Mouse (Mus musculus) midbrain, embryonic 12.5 days (tissue): ENCODE measurements around the gene Hspbp1. TPM values are rescaled to one million over a fixed set of nuclear protein-coding genes. Genes with fewer than 3 reads are reported as not detected.

Experiments
- ATAC-seq: fragments of 200-750 bp; cut with Nextera tagmentation; 2 replicates; pipeline ENCODE4 v1.8.0; 2017; ENCODE audit warnings: low read depth, moderate TSS enrichment, moderate library complexity; ENCODE audit not compliant: low FRiP score
- H3K27ac ChIP-seq: fragments of 300-500 bp; sonication (generic); replicated peaks from 2 replicates; pipeline ENCODE4 v1.5.1; 2016; ENCODE audit warnings: mild to moderate bottlenecking
- H3K27me3 ChIP-seq: fragments of 300-500 bp; sonication (generic); 2 replicates; pipeline ENCODE4 v1.6.1; 2016; ENCODE audit warnings: mild to moderate bottlenecking
- H3K36me3 ChIP-seq: fragments of 300-500 bp; sonication (generic); 2 replicates; pipeline ENCODE4 v1.6.1; 2016
- H3K4me1 ChIP-seq: fragments of 300-500 bp; sonication (generic); 2 replicates; pipeline ENCODE4 v1.6.1; 2016
- H3K4me2 ChIP-seq: fragments of 300-500 bp; sonication (generic); replicated peaks from 2 replicates; pipeline ENCODE4 v1.6.1; 2016; ENCODE audit warnings: mild to moderate bottlenecking, moderate library complexity
- H3K4me3 ChIP-seq: fragments of 300-500 bp; sonication (generic); 2 replicates; pipeline ENCODE4 v1.5.1; 2016; ENCODE audit warnings: mild to moderate bottlenecking
- H3K9ac ChIP-seq: fragments of 300-500 bp; sonication (generic); replicated peaks from 2 replicates; pipeline ENCODE4 v1.6.1; 2016; ENCODE audit warnings: mild to moderate bottlenecking, moderate library complexity
- H3K9me3 ChIP-seq: fragments of 300-500 bp; sonication (generic); 2 replicates; pipeline ENCODE4 v1.6.1; 2016; ENCODE audit warnings: mild to moderate bottlenecking
- WGBS: fragments of 180-500 bp; shearing (Covaris S2); methylation state at CpG from one replicate; pipeline ENCODE4 v1.1.7; 2016; 5-methylcytosine and 5-hydroxymethylcytosine counted together
- polyA plus RNA-seq: library from polyadenylated mRNA; unstranded; fragments of >200 nt; fragmentation: Nextera tagmentation; extraction: Ambion mirVana; gene quantifications from 2 replicates; pipeline ENCODE4 v1.2.1, GENCODE M21; 2016

The Hspbp1 gene
- polyA plus RNA-seq, 1 experiment from 2014 or later: 111 TPM

- no peak overlapping the region for H3K4me2 ChIP-seq
- H3K4me3 ChIP-seq: no peak overlapping the region
Measured at GRCm38 (mm10) chr7:4653351-4653750, 31.5 kb downstream of the Hspbp1 start.

GRCm38 (mm10) chr7:4652726-4653125, 32.1 kb downstream of the Hspbp1 start:
- H3K9me3 ChIP-seq: no peaks in the 10 kb centered on the region
- H3K9ac ChIP-seq: no peak overlapping the region
- H3K27ac ChIP-seq: no peak overlapping the region
- no peak for ATAC-seq
- peaks cover 25% of the 10 kb centered on the region for H3K36me3 ChIP-seq
- H3K4me2 ChIP-seq: no peak overlapping the region
- H3K27me3 ChIP-seq: no peaks in the 10 kb centered on the region
- 97% methylated on average over 5 of the region's 5 CpGs for WGBS
- no peak overlapping the region for H3K4me3 ChIP-seq
- peaks cover 18% of the 10 kb centered on the region for H3K4me1 ChIP-seq

More at GRCm38 (mm10) chr7:4653351-4653750, 31.5 kb downstream of the Hspbp1 start:
- H3K9me3 ChIP-seq: no peaks in the 10 kb centered on the region
- peaks cover 22% of the 10 kb centered on the region for H3K4me1 ChIP-seq
- no peak overlapping the region for H3K27ac ChIP-seq
- peaks cover 25% of the 10 kb centered on the region for H3K36me3 ChIP-seq
- H3K27me3 ChIP-seq: no peaks in the 10 kb centered on the region
- 90% methylated on average over 5 of the region's 5 CpGs for WGBS
- no peak for ATAC-seq
- H3K9ac ChIP-seq: no peak overlapping the region

GRCm38 (mm10) chr7:4651581-4651980, 33.3 kb downstream of the Hspbp1 start:
- ATAC-seq: no peak
- Histone ChIP-seq H3K4me2 (no peak overlapping the region), H3K36me3 (peaks cover 28% of the 10 kb centered on the region), H3K4me1 (peaks cover 7% of the 10 kb centered on the region), H3K9ac (no peak overlapping the region), H3K9me3 (no peaks in the 10 kb centered on the region), H3K27ac (no peak overlapping the region), H3K4me3 (no peak overlapping the region), H3K27me3 (no peaks in the 10 kb centered on the region)
- WGBS: 90% methylated on average over 8 of the region's 8 CpGs

GRCm38 (mm10) chr7:4647992-4648391, 36.9 kb downstream of the Hspbp1 start:
- H3K9me3 ChIP-seq: no peaks in the 10 kb centered on the region
- WGBS: 95% methylated on average over 2 of the region's 2 CpGs

GRCm38 (mm10) chr7:4647291-4647690, 37.6 kb downstream of the Hspbp1 start:
- WGBS: 73% methylated on average over 6 of the region's 6 CpGs
- no peaks in the 10 kb centered on the region for H3K27me3 ChIP-seq

More at GRCm38 (mm10) chr7:4647992-4648391, 36.9 kb downstream of the Hspbp1 start:
- Histone ChIP-seq H3K36me3 (peaks cover 56% of the 10 kb centered on the region), H3K27ac (no peak overlapping the region), H3K4me1 (no peaks in the 10 kb centered on the region), H3K9ac (no peak overlapping the region), H3K4me2 (no peak overlapping the region), H3K4me3 (no peak overlapping the region), H3K27me3 (no peaks in the 10 kb centered on the region)
- no peak for ATAC-seq

GRCm38 (mm10) chr7:4646806-4647205, 38.1 kb downstream of the Hspbp1 start:
- ATAC-seq: no peak
- no peaks in the 10 kb centered on the region for H3K4me1 ChIP-seq
- no peaks in the 10 kb centered on the region for H3K27me3 ChIP-seq
- no peak overlapping the region for H3K4me2 ChIP-seq
- no peak overlapping the region for H3K4me3 ChIP-seq
- no peak overlapping the region for H3K27ac ChIP-seq
- no peaks in the 10 kb centered on the region for H3K9me3 ChIP-seq
- H3K36me3 ChIP-seq: peaks cover 54% of the 10 kb centered on the region
- WGBS: 87% methylated on average over 3 of the region's 3 CpGs
- no peak overlapping the region for H3K9ac ChIP-seq

More at GRCm38 (mm10) chr7:4647291-4647690, 37.6 kb downstream of the Hspbp1 start:
- no peak for ATAC-seq
- Histone ChIP-seq H3K36me3 (peaks cover 54% of the 10 kb centered on the region), H3K4me3 (no peak overlapping the region), H3K4me2 (no peak overlapping the region), H3K9me3 (no peaks in the 10 kb centered on the region), H3K9ac (no peak overlapping the region), H3K27ac (no peak overlapping the region), H3K4me1 (no peaks in the 10 kb centered on the region)

GRCm38 (mm10) chr7:4643225-4643624, 41.6 kb downstream of the Hspbp1 start:
- 93% methylated on average over 6 of the region's 6 CpGs for WGBS
- Histone ChIP-seq H3K4me3 (no peak overlapping the region), H3K4me2 (no peak overlapping the region), H3K4me1 (no peaks in the 10 kb centered on the region), H3K27ac (no peak overlapping the region), H3K36me3 (peaks cover 82% of the 10 kb centered on the region), H3K9ac (no peak overlapping the region), H3K27me3 (no peaks in the 10 kb centered on the region), H3K9me3 (no peaks in the 10 kb centered on the region)
- no peak for ATAC-seq

- H3K27ac ChIP-seq: no peak overlapping the region
Measured at GRCm38 (mm10) chr7:4641956-4642355, 42.9 kb downstream of the Hspbp1 start.

GRCm38 (mm10) chr7:4641155-4641554, 43.7 kb downstream of the Hspbp1 start:
- H3K36me3 ChIP-seq: peaks cover 92% of the 10 kb centered on the region
- no peaks in the 10 kb centered on the region for H3K9me3 ChIP-seq
- ATAC-seq: no peak
- no peak overlapping the region for H3K4me3 ChIP-seq
- H3K4me1 ChIP-seq: no peaks in the 10 kb centered on the region
- no peak overlapping the region for H3K9ac ChIP-seq
- no peak overlapping the region for H3K4me2 ChIP-seq
- 86% methylated on average over 11 of the region's 11 CpGs for WGBS
- H3K27ac ChIP-seq: no peak overlapping the region
- no peaks in the 10 kb centered on the region for H3K27me3 ChIP-seq

More at GRCm38 (mm10) chr7:4641956-4642355, 42.9 kb downstream of the Hspbp1 start:
- no peak for ATAC-seq
- H3K27me3 ChIP-seq: no peaks in the 10 kb centered on the region
- no peaks in the 10 kb centered on the region for H3K4me1 ChIP-seq
- no peaks in the 10 kb centered on the region for H3K9me3 ChIP-seq
- peaks cover 91% of the 10 kb centered on the region for H3K36me3 ChIP-seq
- no peak overlapping the region for H3K4me3 ChIP-seq
- H3K4me2 ChIP-seq: no peak overlapping the region
- WGBS: 93% methylated on average over 7 of the region's 7 CpGs
- no peak overlapping the region for H3K9ac ChIP-seq

GRCm38 (mm10) chr7:4636179-4636578, 48.7 kb downstream of the Hspbp1 start:
- WGBS: 89% methylated on average over 4 of the region's 4 CpGs
- H3K4me3 ChIP-seq: no peak overlapping the region
- no peaks in the 10 kb centered on the region for H3K4me1 ChIP-seq
- no peak overlapping the region for H3K27ac ChIP-seq
- H3K9ac ChIP-seq: no peak overlapping the region
- no peak overlapping the region for H3K4me2 ChIP-seq
- peaks cover 87% of the 10 kb centered on the region for H3K36me3 ChIP-seq
- H3K27me3 ChIP-seq: no peaks in the 10 kb centered on the region
- no peak for ATAC-seq
- H3K9me3 ChIP-seq: no peaks in the 10 kb centered on the region

GRCm38 (mm10) chr7:4631031-4631430, 53.8 kb downstream of the Hspbp1 start, which contains the start of gene Tmem86b:
TSS of gene Tmem86b (minus strand) at chr7:4631422.
- Histone ChIP-seq H3K27ac (no peak within 1 kb of the TSS), H3K36me3 (peaks cover 69% of the 10 kb centered on the region), H3K4me2 (no peak within 1 kb of the TSS), H3K27me3 (no peaks in the 10 kb centered on the region), H3K4me3 (no peak within 1 kb of the TSS), H3K9me3 (no peaks in the 10 kb centered on the region), H3K9ac (no peak within 1 kb of the TSS), H3K4me1 (no peaks in the 10 kb centered on the region)
- ATAC-seq: no peak
- 92% methylated on average over 4 of the region's 4 CpGs for WGBS

GRCm38 (mm10) chr7:4630198-4630597, 54.7 kb downstream of the Hspbp1 start:
- H3K36me3 ChIP-seq: peaks cover 62% of the 10 kb centered on the region
- H3K9me3 ChIP-seq: no peaks in the 10 kb centered on the region
- H3K4me3 ChIP-seq: no peak overlapping the region
- ATAC-seq: no peak
- no peaks in the 10 kb centered on the region for H3K4me1 ChIP-seq
- no peak overlapping the region for H3K4me2 ChIP-seq
- no peak overlapping the region for H3K9ac ChIP-seq
- WGBS: 96% methylated on average over 1 of the region's 1 CpGs
- no peaks in the 10 kb centered on the region for H3K27me3 ChIP-seq
- H3K27ac ChIP-seq: no peak overlapping the region

- Histone ChIP-seq H3K9me3 (no peaks in the 10 kb centered on the region), H3K36me3 (peaks cover 58% of the 10 kb centered on the region), H3K27ac (no peak overlapping the region), H3K27me3 (no peaks in the 10 kb centered on the region), H3K4me2 (no peak overlapping the region), H3K4me1 (no peaks in the 10 kb centered on the region), H3K4me3 (no peak overlapping the region), H3K9ac (no peak overlapping the region)
- 91% methylated on average over 5 of the region's 5 CpGs for WGBS
- ATAC-seq: no peak
Measured at GRCm38 (mm10) chr7:4629586-4629985, 55.3 kb downstream of the Hspbp1 start.
